Mouse (Mus musculus): ENCODE results near the gene Grb14. TPM values are rescaled to one million over a fixed set of nuclear protein-coding genes. Genes with fewer than 3 reads are reported as not detected.

Gene Grb14
- polyA plus RNA-seq (2014; fragmentation: Nextera tagmentation; extraction: Ambion mirVana), result 24.7 and 25.9 TPM in 2 replicates

GRCm38 (mm10) chr2:65024887-65025286, at the start of gene Grb14:
Grb14 (minus strand) TSS chr2:65024987.
- DNase-seq (ENCODE audit: low spot score), result no peak
- Histone ChIP-seq H3K27ac (no peak within 1 kb of the TSS), H3K4me1 (replicated peaks; ENCODE audit: control insufficient read depth, insufficient read depth, low read length) (no peaks in the 10 kb centered on the region), H3K4me3 (replicated peaks; ENCODE audit: low read length) (no peak within 1 kb of the TSS), H3K9me3 (ENCODE audit: control insufficient read depth, low read length) (no peaks in the 10 kb centered on the region), H3K4me2 (replicated peaks) (no peak within 1 kb of the TSS), H3K36me3 (replicated peaks; ENCODE audit: control insufficient read depth, insufficient read depth) (no peaks in the 10 kb centered on the region), H3K9ac (no peak within 1 kb of the TSS), H3K27me3 (ENCODE audit: control insufficient read depth, insufficient read depth, low read length) (no peaks in the 10 kb centered on the region)
- 83% methylated on average over 1 of the region's 1 CpGs for WGBS
- no peak for ATAC-seq (ENCODE audit: low FRiP score)

DNA sequence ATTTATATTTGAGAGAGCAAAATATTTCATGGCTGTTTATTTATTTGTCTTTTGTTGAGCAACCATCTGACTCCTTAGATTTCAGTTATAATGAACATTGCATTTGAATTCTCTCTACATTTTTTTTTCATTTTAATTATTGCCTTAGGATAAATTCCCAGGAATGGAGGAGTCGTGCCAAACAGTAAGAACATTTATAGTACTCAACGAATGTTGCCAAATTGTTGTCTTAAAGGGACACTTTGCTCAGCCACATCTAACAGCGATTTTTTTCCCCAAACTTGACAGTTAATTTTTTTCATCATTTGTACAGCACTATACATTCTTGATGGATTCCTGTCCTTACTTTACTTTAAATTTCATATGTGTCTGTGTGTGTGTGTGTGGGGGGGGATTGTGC, 47.4 kb upstream of the Grb14 start:
- whole genome bisulfite sequencing, result 76% methylated on average over 3 of the region's 3 CpGs

DNA sequence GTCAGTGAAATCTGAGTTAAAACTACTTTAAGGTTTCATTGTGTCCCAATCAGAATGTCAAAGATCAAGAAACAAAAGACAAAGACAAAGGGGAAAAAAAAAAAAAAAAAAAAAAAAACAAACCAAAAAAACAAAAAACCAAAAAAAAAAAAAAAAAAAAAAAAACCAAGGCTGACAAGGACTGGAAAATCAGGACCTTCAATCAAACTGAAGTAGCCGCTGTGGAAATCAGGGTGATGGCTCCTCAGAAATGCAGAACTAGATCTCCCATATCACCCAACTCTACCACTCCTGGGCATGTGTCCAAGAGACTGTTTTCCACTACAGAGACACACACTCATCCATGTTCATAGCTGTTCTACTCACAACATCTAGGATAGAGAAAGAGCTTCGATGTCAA, 29.0 kb upstream of the Grb14 start:
- Histone ChIP-seq H3K4me3 (replicated peaks; ENCODE audit: low read length) (no peak overlapping the region), H3K36me3 (replicated peaks; ENCODE audit: control insufficient read depth, insufficient read depth) (no peaks in the 10 kb centered on the region), H3K4me1 (replicated peaks; ENCODE audit: control insufficient read depth, insufficient read depth, low read length) (no peaks in the 10 kb centered on the region), H3K9ac (no peak overlapping the region), H3K27me3 (ENCODE audit: control insufficient read depth, insufficient read depth, low read length) (no peaks in the 10 kb centered on the region), H3K27ac (no peak overlapping the region), H3K9me3 (ENCODE audit: control insufficient read depth, low read length) (no peaks in the 10 kb centered on the region), H3K4me2 (replicated peaks) (no peak overlapping the region)
- ATAC-seq (ENCODE audit: low FRiP score), result no peak
- WGBS, result 88% methylated on average over 2 of the region's 2 CpGs
- no peak for DNase-seq (ENCODE audit: low spot score)

More for the DNA sequence above, 47.4 kb upstream of the Grb14 start:
- Histone ChIP-seq H3K27ac (no peak overlapping the region), H3K27me3 (ENCODE audit: control insufficient read depth, insufficient read depth, low read length) (no peaks in the 10 kb centered on the region), H3K9ac (no peak overlapping the region), H3K4me2 (replicated peaks) (no peak overlapping the region), H3K36me3 (replicated peaks; ENCODE audit: control insufficient read depth, insufficient read depth) (no peaks in the 10 kb centered on the region), H3K4me1 (replicated peaks; ENCODE audit: control insufficient read depth, insufficient read depth, low read length) (no peaks in the 10 kb centered on the region), H3K9me3 (ENCODE audit: control insufficient read depth, low read length) (no peaks in the 10 kb centered on the region), H3K4me3 (replicated peaks; ENCODE audit: low read length) (no peak overlapping the region)
- DNase-seq (ENCODE audit: low spot score) (no peak), ATAC-seq (ENCODE audit: low FRiP score) (no peak)

- DNase-seq (ENCODE audit: low spot score) (no peak), ATAC-seq (ENCODE audit: low FRiP score) (no peak)
- no peak overlapping the region for H3K4me2 ChIP-seq (replicated peaks)
- H3K4me1 ChIP-seq (replicated peaks; ENCODE audit: control insufficient read depth, insufficient read depth, low read length), result no peaks in the 10 kb centered on the region
- 96% methylated on average over 6 of the region's 6 CpGs for WGBS
- H3K9ac ChIP-seq, result no peak overlapping the region
- H3K27me3 ChIP-seq (ENCODE audit: control insufficient read depth, insufficient read depth, low read length), result no peaks in the 10 kb centered on the region
- H3K36me3 ChIP-seq (replicated peaks; ENCODE audit: control insufficient read depth, insufficient read depth), result no peaks in the 10 kb centered on the region
- no peaks in the 10 kb centered on the region for H3K9me3 ChIP-seq (ENCODE audit: control insufficient read depth, low read length)
- no peak overlapping the region for H3K4me3 ChIP-seq (replicated peaks; ENCODE audit: low read length)
- H3K27ac ChIP-seq, result no peak overlapping the region
Measured at GRCm38 (mm10) chr2:65052191-65053012, 27.6 kb upstream of the Grb14 start.

- no peak overlapping the region for H3K4me3 ChIP-seq (replicated peaks; ENCODE audit: low read length)
- 94% methylated on average over 3 of the region's 3 CpGs for whole genome bisulfite sequencing
- no peaks in the 10 kb centered on the region for H3K4me1 ChIP-seq (replicated peaks; ENCODE audit: control insufficient read depth, insufficient read depth, low read length)
- H3K9ac ChIP-seq, result no peak overlapping the region
- no peaks in the 10 kb centered on the region for H3K27me3 ChIP-seq (ENCODE audit: control insufficient read depth, insufficient read depth, low read length)
- H3K9me3 ChIP-seq (ENCODE audit: control insufficient read depth, low read length), result no peaks in the 10 kb centered on the region
- DNase-seq (ENCODE audit: low spot score), result no peak
- no peak overlapping the region for H3K27ac ChIP-seq
- H3K4me2 ChIP-seq (replicated peaks), result no peak overlapping the region
- H3K36me3 ChIP-seq (replicated peaks; ENCODE audit: control insufficient read depth, insufficient read depth), result no peaks in the 10 kb centered on the region
- ATAC-seq (ENCODE audit: low FRiP score), result no peak
Measured at GRCm38 (mm10) chr2:65050776-65051175, 26.0 kb upstream of the Grb14 start.

- 64% methylated on average over 6 of the region's 6 CpGs for WGBS
- Histone ChIP-seq H3K27me3 (ENCODE audit: control insufficient read depth, insufficient read depth, low read length) (no peaks in the 10 kb centered on the region), H3K27ac (no peak overlapping the region), H3K36me3 (replicated peaks; ENCODE audit: control insufficient read depth, insufficient read depth) (no peaks in the 10 kb centered on the region), H3K4me1 (replicated peaks; ENCODE audit: control insufficient read depth, insufficient read depth, low read length) (no peaks in the 10 kb centered on the region), H3K4me2 (replicated peaks) (no peak overlapping the region), H3K4me3 (replicated peaks; ENCODE audit: low read length) (no peak overlapping the region), H3K9ac (no peak overlapping the region), H3K9me3 (ENCODE audit: control insufficient read depth, low read length) (no peaks in the 10 kb centered on the region)
- DNase-seq (ENCODE audit: low spot score) (no peak), ATAC-seq (ENCODE audit: low FRiP score) (no peak)
Measured at GRCm38 (mm10) chr2:65048234-65049017, 23.6 kb upstream of the Grb14 start.

DNA sequence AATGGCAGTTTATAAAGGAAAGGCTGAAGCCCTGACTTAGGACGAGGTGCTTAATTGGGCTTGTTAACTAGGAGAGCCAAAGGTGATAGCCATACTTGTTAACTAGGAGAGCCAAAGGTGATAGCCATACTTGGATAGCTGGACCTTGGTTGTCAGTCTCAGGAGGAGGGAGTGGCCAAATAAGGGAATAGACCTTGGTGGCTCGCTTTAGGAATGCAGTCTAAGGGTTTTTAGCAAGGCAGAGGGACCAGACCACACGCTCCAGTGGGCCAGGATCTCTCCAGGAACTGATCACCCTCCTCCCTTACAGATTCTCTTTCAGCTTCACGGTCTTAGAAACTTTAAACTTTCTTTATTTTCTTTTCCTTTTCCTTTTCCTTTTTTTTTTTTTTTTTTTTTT, 13.4 kb upstream of the Grb14 start:
- H3K4me3 ChIP-seq (replicated peaks; ENCODE audit: low read length), result no peak overlapping the region

DNA sequence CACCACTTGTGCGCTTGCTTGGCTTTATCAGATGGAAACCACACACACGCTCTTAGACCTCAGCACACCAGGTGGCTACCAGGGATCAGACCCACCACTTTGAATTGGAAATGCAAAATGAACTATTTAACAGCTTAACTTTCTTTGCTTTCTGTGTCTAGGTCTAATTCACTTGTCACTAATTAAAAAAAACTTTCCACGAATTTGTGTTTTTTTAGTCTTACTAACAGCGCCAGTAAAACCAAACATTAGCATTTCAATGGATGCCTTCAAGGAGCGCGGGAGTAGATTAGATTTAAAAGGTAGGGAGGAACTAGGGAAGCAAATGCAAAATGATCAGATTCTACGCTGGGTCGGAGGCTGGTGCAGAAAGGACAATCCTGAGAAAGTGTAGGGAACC, 12.8 kb upstream of the Grb14 start:
- no peaks in the 10 kb centered on the region for H3K4me1 ChIP-seq (replicated peaks; ENCODE audit: control insufficient read depth, insufficient read depth, low read length)
- no peak for ATAC-seq (ENCODE audit: low FRiP score)
- no peak overlapping the region for H3K4me2 ChIP-seq (replicated peaks)

More for the DNA sequence above, 13.4 kb upstream of the Grb14 start:
- Histone ChIP-seq H3K9me3 (ENCODE audit: control insufficient read depth, low read length) (no peaks in the 10 kb centered on the region), H3K27ac (no peak overlapping the region), H3K9ac (no peak overlapping the region), H3K4me2 (replicated peaks) (no peak overlapping the region), H3K27me3 (ENCODE audit: control insufficient read depth, insufficient read depth, low read length) (no peaks in the 10 kb centered on the region), H3K36me3 (replicated peaks; ENCODE audit: control insufficient read depth, insufficient read depth) (no peaks in the 10 kb centered on the region), H3K4me1 (replicated peaks; ENCODE audit: control insufficient read depth, insufficient read depth, low read length) (no peaks in the 10 kb centered on the region)
- DNase-seq (ENCODE audit: low spot score) (no peak), ATAC-seq (ENCODE audit: low FRiP score) (no peak)
- WGBS, result 39% methylated on average over 4 of the region's 4 CpGs

DNA sequence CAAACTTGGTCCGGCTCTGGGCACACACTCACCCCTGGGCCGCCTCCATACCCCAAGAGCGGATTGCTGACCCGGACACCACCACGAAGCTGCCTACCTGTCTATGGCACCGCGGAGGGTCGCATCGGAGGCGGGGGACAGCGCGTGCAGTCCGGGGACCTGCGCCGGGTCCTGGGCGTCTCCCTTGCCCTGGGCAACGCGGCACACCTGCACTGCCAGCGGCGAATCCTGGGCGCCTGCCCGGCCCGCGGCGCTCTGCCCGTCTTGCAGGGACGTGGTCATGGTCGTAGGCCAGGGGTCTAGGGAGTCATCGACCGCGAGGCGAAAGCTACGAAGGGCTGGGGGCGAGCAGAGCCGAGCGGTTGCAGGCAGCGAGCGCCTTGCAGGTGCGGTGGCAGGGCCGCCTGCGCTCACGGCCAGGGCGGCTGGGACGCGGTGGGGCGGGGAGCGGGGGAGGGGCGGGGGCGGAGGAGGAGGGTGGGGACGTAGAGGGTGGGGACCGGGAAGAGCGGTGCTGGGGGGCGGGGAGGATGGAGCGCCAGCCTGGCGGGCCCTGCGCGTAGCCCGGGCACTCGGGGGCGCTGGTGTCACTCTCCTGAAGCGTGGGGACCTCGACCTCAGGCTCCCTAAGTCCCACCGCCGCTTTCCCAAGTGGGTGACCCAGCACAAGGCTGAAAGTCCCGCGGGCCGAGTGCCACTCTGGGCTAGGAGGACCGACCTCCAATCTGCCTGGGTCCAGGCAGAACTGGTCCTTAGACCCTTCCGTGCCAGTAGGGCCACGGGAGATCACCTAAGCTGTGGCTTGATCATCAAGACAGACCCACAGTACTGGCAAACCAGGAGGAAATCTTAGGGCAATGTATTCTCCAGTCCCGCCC, 2.2 kb downstream of the Grb14 start:
- DNase-seq (ENCODE audit: low spot score) (peak; percentile 36), ATAC-seq (ENCODE audit: low FRiP score) (peak; percentile 92)
- peak overlapping the region; percentile 88 for H3K9ac ChIP-seq
- H3K36me3 ChIP-seq (replicated peaks; ENCODE audit: control insufficient read depth, insufficient read depth), result no peaks in the 10 kb centered on the region
- WGBS, result 2% methylated on average over 58 of the region's 71 CpGs
- H3K27me3 ChIP-seq (ENCODE audit: control insufficient read depth, insufficient read depth, low read length), result no peaks in the 10 kb centered on the region
- peak overlapping the region; percentile 47; the same call in 1 of the 2 replicates for H3K27ac ChIP-seq
- H3K4me3 ChIP-seq (replicated peaks; ENCODE audit: low read length), result peak overlapping the region; percentile 86
- no peaks in the 10 kb centered on the region for H3K9me3 ChIP-seq (ENCODE audit: control insufficient read depth, low read length)
- peak overlapping the region; percentile 97 for H3K4me2 ChIP-seq (replicated peaks)
- H3K4me1 ChIP-seq (replicated peaks; ENCODE audit: control insufficient read depth, insufficient read depth, low read length), result no peaks in the 10 kb centered on the region

More for the DNA sequence above, 12.8 kb upstream of the Grb14 start:
- no peak overlapping the region for H3K4me3 ChIP-seq (replicated peaks; ENCODE audit: low read length)
- no peaks in the 10 kb centered on the region for H3K36me3 ChIP-seq (replicated peaks; ENCODE audit: control insufficient read depth, insufficient read depth)
- H3K9ac ChIP-seq, result no peak overlapping the region
- no peak overlapping the region for H3K27ac ChIP-seq
- no peaks in the 10 kb centered on the region for H3K27me3 ChIP-seq (ENCODE audit: control insufficient read depth, insufficient read depth, low read length)
- H3K9me3 ChIP-seq (ENCODE audit: control insufficient read depth, low read length), result no peaks in the 10 kb centered on the region
- DNase-seq (ENCODE audit: low spot score), result no peak
- WGBS, result 24% methylated on average over 8 of the region's 8 CpGs

Data from hindbrain, embryonic 14.5 days (tissue).